Mouse (Mus musculus) heart, embryonic 11.5 days (tissue): ENCODE measurements around the gene Rapgef5. TPM values are rescaled to one million over a fixed set of nuclear protein-coding genes. Genes with fewer than 3 reads are reported as not detected.

ENCODE experiments used
- ATAC-seq: fragments of 200-750 bp; cut with Nextera tagmentation; replicated peaks from 2 replicates; pipeline ENCODE4 v1.8.0; 2017; ENCODE audit warnings: moderate library complexity; ENCODE audit not compliant: insufficient number of reproducible peaks, low FRiP score, low TSS enrichment
- H3K27ac ChIP-seq: fragments of 300-500 bp; sonication (generic); 2 replicates; pipeline ENCODE4 v1.5.1; 2014; ENCODE audit warnings: mild to moderate bottlenecking, low read depth, low read length
- H3K27me3 ChIP-seq: fragments of 300-500 bp; sonication (generic); 2 replicates; pipeline ENCODE4 v1.6.1; 2014; ENCODE audit warnings: mild to moderate bottlenecking, low read length, mixed read lengths; ENCODE audit not compliant: control insufficient read depth, insufficient read depth
- H3K36me3 ChIP-seq: fragments of 300-500 bp; sonication (generic); 2 replicates; pipeline ENCODE4 v1.6.1; 2014; ENCODE audit warnings: mild to moderate bottlenecking, low read length, moderate library complexity, mixed read lengths; ENCODE audit not compliant: control insufficient read depth, insufficient read depth
- H3K4me1 ChIP-seq: fragments of 300-500 bp; sonication (generic); 2 replicates; pipeline ENCODE4 v1.6.1; 2014; ENCODE audit warnings: low read length; ENCODE audit not compliant: control insufficient read depth, insufficient read depth
- H3K4me2 ChIP-seq: fragments of 300-500 bp; sonication (generic); 2 replicates; pipeline ENCODE4 v1.6.1; 2014; ENCODE audit warnings: mild to moderate bottlenecking, moderate library complexity
- H3K4me3 ChIP-seq: fragments of 300-500 bp; sonication (generic); 2 replicates; pipeline ENCODE4 v1.5.1; 2014; ENCODE audit warnings: low read depth, low read length
- H3K9ac ChIP-seq: fragments of 300-500 bp; sonication (generic); 2 replicates; pipeline ENCODE4 v1.6.1; 2014; ENCODE audit warnings: mild to moderate bottlenecking, low read depth, low read length, moderate library complexity
- H3K9me3 ChIP-seq: fragments of 300-500 bp; sonication (generic); replicated peaks from 2 replicates; pipeline ENCODE4 v1.6.1; 2016; ENCODE audit warnings: low read length; ENCODE audit not compliant: control insufficient read depth
- WGBS: fragments of 180-500 bp; shearing (Covaris S2); extraction: QIAGEN DNeasy Blood & Tissue Kit; methylation state at CpG from one replicate; pipeline ENCODE4 v1.1.7; 2014; ENCODE audit not compliant: insufficient replicate concordance; 5-methylcytosine and 5-hydroxymethylcytosine counted together
- polyA plus RNA-seq: library from polyadenylated mRNA; unstranded; fragments of >200 nt; fragmentation: Nextera tagmentation; extraction: Ambion mirVana; gene quantifications from 2 replicates; pipeline ENCODE4 v1.2.1, GENCODE M21; 2014

Rapgef5 gene
- polyA plus RNA-seq, 1 experiment from 2014 or later = 15.7 TPM

DNA sequence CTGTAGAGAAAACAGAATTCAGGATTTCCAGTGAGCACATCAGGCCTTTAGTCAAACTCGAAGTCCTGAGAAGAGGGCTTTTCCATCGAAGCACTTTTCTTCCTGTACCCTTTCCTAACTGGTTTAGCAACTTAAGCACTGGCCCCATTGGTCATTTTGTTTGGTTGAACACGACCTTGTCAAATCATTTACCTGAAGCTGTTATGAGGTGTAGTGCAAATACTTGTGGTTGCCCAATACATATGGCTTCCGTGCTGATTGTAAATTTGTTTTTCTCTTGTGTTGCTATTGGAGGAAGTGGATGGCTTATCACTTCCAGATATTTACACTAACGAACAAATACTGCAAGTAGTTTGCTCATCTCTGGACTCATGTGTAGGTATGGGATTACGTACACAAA is 29.0 kb downstream of the Rapgef5 start:
- Histone ChIP-seq H3K4me2 (no peak overlapping the region), H3K9ac (no peak overlapping the region), H3K9me3 (no peaks in the 10 kb centered on the region), H3K27me3 (no peaks in the 10 kb centered on the region), H3K4me1 (no peaks in the 10 kb centered on the region), H3K27ac (no peak overlapping the region), H3K36me3 (no peaks in the 10 kb centered on the region), H3K4me3 (no peak overlapping the region)
- 66% methylated on average over 6 of the region's 6 CpGs for WGBS
- ATAC-seq = no peak

DNA sequence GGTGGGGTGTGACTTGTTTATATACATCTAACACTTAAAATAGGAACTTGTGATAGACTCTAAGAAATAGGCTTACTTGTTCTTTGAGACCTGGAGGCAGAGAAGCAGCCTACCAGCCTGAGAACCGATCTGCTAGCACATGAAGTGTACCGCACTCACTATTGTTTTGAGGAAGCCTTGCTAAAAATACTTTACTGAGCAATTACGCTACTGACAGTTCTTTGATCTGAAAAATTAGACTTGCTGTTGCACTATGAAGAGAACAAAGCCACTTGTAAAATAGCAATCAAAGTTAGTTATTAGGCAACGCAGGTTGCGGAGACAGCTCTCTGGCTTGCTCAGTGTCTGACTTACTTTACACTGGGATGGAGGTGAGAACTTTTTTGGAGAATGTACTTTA is 37.1 kb downstream of the Rapgef5 start:
- no peaks in the 10 kb centered on the region for H3K9me3 ChIP-seq

GRCm38 (mm10) chr12:117554612-117555063 is 38.4 kb downstream of the Rapgef5 start:
- ATAC-seq = no peak
- Histone ChIP-seq H3K9ac (no peak overlapping the region), H3K27ac (no peak overlapping the region), H3K4me1 (no peaks in the 10 kb centered on the region), H3K4me3 (no peak overlapping the region), H3K27me3 (no peaks in the 10 kb centered on the region), H3K9me3 (no peaks in the 10 kb centered on the region), H3K4me2 (no peak overlapping the region), H3K36me3 (no peaks in the 10 kb centered on the region)
- WGBS = 88% methylated on average over 1 of the region's 1 CpGs

More for the DNA sequence above, 37.1 kb downstream of the Rapgef5 start:
- ATAC-seq = no peak
- Histone ChIP-seq H3K4me2 (no peak overlapping the region), H3K4me3 (no peak overlapping the region), H3K27me3 (no peaks in the 10 kb centered on the region), H3K9ac (no peak overlapping the region), H3K36me3 (no peaks in the 10 kb centered on the region), H3K27ac (no peak overlapping the region), H3K4me1 (no peaks in the 10 kb centered on the region)
- WGBS = 80% methylated on average over 5 of the region's 5 CpGs

DNA sequence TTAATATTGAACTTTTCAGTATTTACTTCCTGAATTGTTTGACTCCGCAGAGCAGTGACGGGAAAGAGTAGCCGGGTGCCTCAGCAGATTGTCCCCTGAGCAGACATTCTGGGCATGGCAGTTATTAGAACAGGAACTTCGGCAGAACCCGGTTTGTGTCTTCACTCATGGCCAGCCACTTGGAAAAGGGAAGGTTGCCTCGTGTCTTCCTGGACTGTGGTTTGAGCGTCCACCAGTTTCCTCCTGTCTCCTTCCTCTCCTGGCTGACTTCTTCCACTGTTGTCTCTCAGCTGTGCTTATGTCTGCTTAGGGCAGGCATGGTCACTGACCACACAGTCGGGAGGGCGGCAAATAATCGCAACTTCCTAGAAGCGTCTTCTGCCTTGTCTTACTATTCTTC is 44.2 kb downstream of the Rapgef5 start:
- 76% methylated on average over 11 of the region's 11 CpGs for WGBS
- ATAC-seq = no peak
- H3K9ac ChIP-seq = no peak overlapping the region

GRCm38 (mm10) chr12:117561411-117562059 is 45.3 kb downstream of the Rapgef5 start:
- 70% methylated on average over 6 of the region's 6 CpGs for WGBS
- no peak for ATAC-seq
- no peak overlapping the region for H3K4me2 ChIP-seq

More for the DNA sequence above, 44.2 kb downstream of the Rapgef5 start:
- Histone ChIP-seq H3K4me2 (no peak overlapping the region), H3K27me3 (no peaks in the 10 kb centered on the region), H3K9me3 (no peaks in the 10 kb centered on the region), H3K36me3 (no peaks in the 10 kb centered on the region), H3K27ac (no peak overlapping the region), H3K4me1 (0 out of 2 replicates have a peak, but pooled peaks cover 3% of the 10 kb centered on the region), H3K4me3 (no peak overlapping the region)

DNA sequence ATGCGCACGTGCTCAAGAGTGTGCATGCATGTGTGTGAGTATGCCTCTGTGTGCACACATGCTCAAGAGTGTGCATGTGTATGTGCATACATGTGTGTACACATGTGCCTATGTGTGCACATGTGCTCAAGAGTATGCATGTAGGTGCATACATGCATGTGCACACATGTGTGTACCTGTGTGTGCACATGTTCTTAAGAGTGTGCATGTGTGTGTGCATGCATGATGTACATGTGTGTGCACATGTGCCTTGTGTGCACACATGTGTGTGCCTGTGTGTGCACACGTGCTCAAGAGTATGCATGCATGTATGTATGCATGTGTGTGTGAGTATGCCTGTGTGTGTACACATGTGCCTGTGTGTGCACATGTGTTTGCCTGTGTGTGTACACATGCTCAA is 45.8 kb downstream of the Rapgef5 start:
- H3K36me3 ChIP-seq = no peaks in the 10 kb centered on the region
- ATAC-seq = no peak
- no peak overlapping the region for H3K27ac ChIP-seq
- no peaks in the 10 kb centered on the region for H3K27me3 ChIP-seq
- 0 out of 2 replicates have a peak, but pooled peaks cover 3% of the 10 kb centered on the region for H3K4me1 ChIP-seq
- no peak overlapping the region for H3K4me3 ChIP-seq
- no peaks in the 10 kb centered on the region for H3K9me3 ChIP-seq
- 92% methylated on average over 3 of the region's 3 CpGs for WGBS
- H3K4me2 ChIP-seq = no peak overlapping the region
- H3K9ac ChIP-seq = no peak overlapping the region

More at GRCm38 (mm10) chr12:117561411-117562059, 45.3 kb downstream of the Rapgef5 start:
- H3K4me1 ChIP-seq = 0 out of 2 replicates have a peak, but pooled peaks cover 3% of the 10 kb centered on the region
- no peak overlapping the region for H3K4me3 ChIP-seq
- H3K9ac ChIP-seq = no peak overlapping the region
- no peaks in the 10 kb centered on the region for H3K9me3 ChIP-seq
- H3K27ac ChIP-seq = no peak overlapping the region
- H3K36me3 ChIP-seq = no peaks in the 10 kb centered on the region
- no peaks in the 10 kb centered on the region for H3K27me3 ChIP-seq

DNA sequence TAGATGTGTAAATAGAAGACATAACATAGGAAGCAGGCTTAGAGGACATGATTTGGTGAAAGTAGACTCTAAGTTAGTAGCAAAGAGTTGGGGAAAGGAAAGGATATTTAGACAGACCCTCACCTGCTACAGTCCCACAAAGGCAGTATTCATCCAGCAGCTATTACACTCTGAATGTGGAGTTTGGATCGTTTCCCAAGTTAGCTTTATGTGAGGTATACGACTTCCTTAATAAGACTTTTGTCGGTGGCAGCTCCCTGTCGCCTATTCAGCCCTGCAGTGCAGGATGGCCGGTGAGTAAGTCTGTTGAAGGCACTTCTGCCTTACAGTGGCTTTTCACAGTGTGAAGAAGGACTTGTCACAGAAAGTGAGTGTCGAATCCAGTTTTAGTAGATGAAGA is 47.6 kb downstream of the Rapgef5 start:
- Histone ChIP-seq H3K9me3 (no peaks in the 10 kb centered on the region), H3K27ac (no peak overlapping the region), H3K9ac (no peak overlapping the region), H3K4me2 (no peak overlapping the region), H3K4me3 (no peak overlapping the region), H3K36me3 (no peaks in the 10 kb centered on the region), H3K4me1 (0 out of 2 replicates have a peak, but pooled peaks cover 3% of the 10 kb centered on the region), H3K27me3 (no peaks in the 10 kb centered on the region)
- ATAC-seq = no peak
- WGBS = 67% methylated on average over 6 of the region's 6 CpGs

DNA sequence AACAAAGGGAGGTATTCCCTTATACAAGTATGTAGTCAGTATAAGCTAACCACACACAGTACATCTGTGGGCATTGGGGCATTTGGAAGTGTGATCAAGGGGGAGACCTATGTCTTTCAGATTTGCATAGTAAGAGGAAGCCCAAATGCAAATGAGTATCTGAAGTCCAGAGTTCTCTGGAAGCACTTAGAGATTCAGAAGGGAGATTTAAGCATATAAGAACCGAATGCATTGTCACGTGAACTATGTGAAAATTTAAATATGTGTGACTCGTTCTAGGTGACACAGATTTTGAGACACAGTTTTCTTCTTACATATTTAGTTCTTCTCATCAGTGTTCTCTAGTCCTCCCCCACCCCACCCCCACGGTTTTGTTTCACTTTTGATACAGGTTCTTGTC is 50.0 kb downstream of the Rapgef5 start:
- Histone ChIP-seq H3K27me3 (no peaks in the 10 kb centered on the region), H3K4me3 (no peak overlapping the region), H3K4me2 (no peak overlapping the region), H3K27ac (no peak overlapping the region), H3K4me1 (0 out of 2 replicates have a peak, but pooled peaks cover 3% of the 10 kb centered on the region), H3K9ac (no peak overlapping the region), H3K9me3 (no peaks in the 10 kb centered on the region), H3K36me3 (no peaks in the 10 kb centered on the region)
- WGBS = 69% methylated on average over 4 of the region's 4 CpGs
- ATAC-seq = no peak

GRCm38 (mm10) chr12:117569671-117570070 is 53.4 kb downstream of the Rapgef5 start:
- no peaks in the 10 kb centered on the region for H3K4me1 ChIP-seq
- no peak for ATAC-seq
- no peak overlapping the region for H3K9ac ChIP-seq
- no peaks in the 10 kb centered on the region for H3K36me3 ChIP-seq
- H3K27ac ChIP-seq = no peak overlapping the region
- no peak overlapping the region for H3K4me2 ChIP-seq
- 58% methylated on average over 2 of the region's 2 CpGs for WGBS
- H3K4me3 ChIP-seq = no peak overlapping the region
- no peaks in the 10 kb centered on the region for H3K27me3 ChIP-seq
- H3K9me3 ChIP-seq = no peaks in the 10 kb centered on the region
